Mouse (Mus musculus) CH12.LX (cell line): Measurements from ENCODE around the gene Smad1. TPM values are rescaled to one million over a fixed set of nuclear protein-coding genes. Genes with fewer than 3 reads are reported as not detected.

Source experiments
- DNase-seq: peaks from one replicate; pipeline ENCODE4 v3.0.0-alpha.2; 2013; ENCODE audit errors: extremely low read depth
- H3K27ac ChIP-seq: 2 replicates; pipeline ENCODE4 v1.5.1; 2012; ENCODE audit warnings: low read depth, mild to moderate bottlenecking, control low read depth, moderate library complexity; ENCODE audit not compliant: insufficient read depth
- H3K27me3 ChIP-seq: replicated peaks from 2 replicates; pipeline ENCODE3; 2012; ENCODE audit warnings: inconsistent platforms
- H3K36me3 ChIP-seq, 2 experiments: replicated peaks in 1 of 2; 2 replicates each; pipeline versions ENCODE3 to v1.6.1; 2012; ENCODE audit warnings: inconsistent platforms in 1 of 2, low read length in 1 of 2, mild to moderate bottlenecking in 1 of 2, mixed read lengths in 1 of 2, moderate library complexity in 1 of 2; ENCODE audit not compliant: control insufficient read depth in 1 of 2, insufficient read depth in 1 of 2
- H3K4me1 ChIP-seq, 2 experiments: 2 replicates each; pipeline ENCODE4 v1.6.1; 2012; ENCODE audit warnings: inconsistent platforms in 1 of 2, moderate library complexity in 1 of 2; ENCODE audit not compliant: insufficient read depth in 2 of 2, control insufficient read depth in 1 of 2
- H3K4me2 ChIP-seq: 2 replicates; pipeline ENCODE4 v1.6.1; 2012; ENCODE audit warnings: low read depth, mild to moderate bottlenecking, control low read depth; ENCODE audit not compliant: poor library complexity, insufficient read depth, severe bottlenecking
- H3K4me3 ChIP-seq, 3 experiments: fragments of 150-350 bp in 1 of 3; sonication (generic) in 1 of 3; replicated peaks in 1 of 3; 2 replicates each; pipeline versions ENCODE3 to v1.5.1; 2011 to 2012; ENCODE audit warnings: low read depth in 2 of 3, low read length in 2 of 3, mild to moderate bottlenecking in 2 of 3, moderate library complexity in 2 of 3, control low read depth in 1 of 3, improper control_type of control experiment in 1 of 3, inconsistent platforms in 1 of 3, mixed read lengths in 1 of 3; ENCODE audit not compliant: poor library complexity in 1 of 3
- H3K79me2 ChIP-seq: replicated peaks from 2 replicates; pipeline ENCODE4 v1.6.1; 2012; ENCODE audit warnings: mild to moderate bottlenecking, moderate library complexity; ENCODE audit not compliant: control insufficient read depth, poor library complexity, insufficient read depth, severe bottlenecking; ENCODE audit errors: extremely low read depth
- H3K9ac ChIP-seq: 2 replicates; pipeline ENCODE4 v1.6.1; 2012; ENCODE audit warnings: low read depth, mild to moderate bottlenecking, control low read depth, moderate library complexity; ENCODE audit not compliant: insufficient read depth
- H3K9me3 ChIP-seq: replicated peaks from 2 replicates; pipeline ENCODE3; 2012; ENCODE audit warnings: low read length, inconsistent platforms, mixed read lengths
- CHD1 ChIP-seq: IDR thresholded peaks from 2 replicates; pipeline ENCODE4 v1.6.1; 2012; ENCODE audit warnings: low read depth, low read length, improper control_type of control experiment, inconsistent platforms
- CHD2 ChIP-seq: IDR thresholded peaks from 2 replicates; pipeline ENCODE4 v1.6.1; 2011; ENCODE audit warnings: low read length, improper control_type of control experiment
- CTCF ChIP-seq, 2 experiments: IDR thresholded peaks in 1 of 2; conservative IDR thresholded peaks in 1 of 2; 2 replicates each; pipeline ENCODE4 v1.5.1; 2011 to 2012; ENCODE audit warnings: low read depth in 2 of 2, low read length in 2 of 2, improper control_type of control experiment in 1 of 2, inconsistent platforms in 1 of 2, mild to moderate bottlenecking in 1 of 2, moderate library complexity in 1 of 2
- E2F4 ChIP-seq: IDR thresholded peaks from 2 replicates; pipeline ENCODE4 v1.6.1; 2011; ENCODE audit warnings: low read depth, low read length, improper control_type of control experiment; ENCODE audit not compliant: insufficient replicate concordance
- ELF1 ChIP-seq: IDR thresholded peaks from 2 replicates; pipeline ENCODE4 v1.6.1; 2014; ENCODE audit warnings: low read depth, mild to moderate bottlenecking, inconsistent platforms, low read length, improper control_type of control experiment
- EP300 ChIP-seq: IDR thresholded peaks from 2 replicates; pipeline ENCODE4 v1.6.1; 2011; ENCODE audit warnings: low read length, improper control_type of control experiment
- ETS1 ChIP-seq: conservative IDR thresholded peaks from 2 replicates; pipeline ENCODE4 v1.6.1; 2012; ENCODE audit warnings: low read depth, mild to moderate bottlenecking, inconsistent platforms, low read length, improper control_type of control experiment, moderate library complexity
- GABPA ChIP-seq: IDR thresholded peaks from 2 replicates; pipeline ENCODE4 v1.6.1; 2012; ENCODE audit warnings: low read depth, low read length, improper control_type of control experiment, inconsistent platforms; ENCODE audit not compliant: insufficient replicate concordance
- IRF4 ChIP-seq: IDR thresholded peaks from 2 replicates; pipeline ENCODE4 v1.6.1; 2014; ENCODE audit warnings: low read depth, mild to moderate bottlenecking, inconsistent platforms, low read length, improper control_type of control experiment
- JUND ChIP-seq: conservative IDR thresholded peaks from 2 replicates; pipeline ENCODE4 v1.6.1; 2011; ENCODE audit warnings: low read depth, low read length, improper control_type of control experiment
- PAX5 ChIP-seq: IDR thresholded peaks from 2 replicates; pipeline ENCODE4 v1.6.1; 2012; ENCODE audit warnings: low read length, inconsistent platforms, mixed read lengths
- POLR2AphosphoS2 ChIP-seq: IDR thresholded peaks from 2 replicates; pipeline ENCODE4 v1.6.1; 2011; ENCODE audit warnings: low read depth, low read length, improper control_type of control experiment
- SIN3A ChIP-seq: IDR thresholded peaks from 2 replicates; pipeline ENCODE4 v1.6.1; 2012; ENCODE audit warnings: low read length, improper control_type of control experiment, inconsistent platforms
- TBP ChIP-seq: conservative IDR thresholded peaks from 2 replicates; pipeline ENCODE4 v1.6.1; 2011; ENCODE audit warnings: low read depth, low read length, improper control_type of control experiment
- TCF12 ChIP-seq: IDR thresholded peaks from 2 replicates; pipeline ENCODE4 v1.6.1; 2014; ENCODE audit warnings: low read depth, mild to moderate bottlenecking, inconsistent platforms, low read length, improper control_type of control experiment
- UBTF ChIP-seq: IDR thresholded peaks from 2 replicates; pipeline ENCODE4 v1.6.1; 2012; ENCODE audit warnings: low read depth, mild to moderate bottlenecking, inconsistent platforms, low read length, improper control_type of control experiment, moderate library complexity
- USF2 ChIP-seq: conservative IDR thresholded peaks from 2 replicates; pipeline ENCODE4 v1.6.1; 2011; ENCODE audit warnings: low read depth, low read length, improper control_type of control experiment
- ZNF384 ChIP-seq: IDR thresholded peaks from 2 replicates; pipeline ENCODE4 v1.6.1; 2012; ENCODE audit warnings: low read depth, low read length, improper control_type of control experiment, inconsistent platforms
- dilution Hi-C: fragments of 300-500 bp; cut with MboI; formaldehyde crosslinking; loops from 2 replicates; pipeline ENCODE4 v1.14.3; 2020; ENCODE audit warnings: low sequenced_read_pairs; ENCODE audit not compliant: extremely low pct_unique_long_range_greater_than_20kb, extremely low pct_ligation_motif_present
- in situ Hi-C: fragments of 300-500 bp; cut with MboI; formaldehyde crosslinking; loops from 3 replicates; pipeline ENCODE4 v1.14.3; 2019; ENCODE audit warnings: low sequenced_read_pairs, low pct_ligation_motif_present, low pct_unique_long_range_greater_than_20kb, mixed read lengths
- polyA plus RNA-seq: library from polyadenylated mRNA; unstranded; fragments of >175 nt; gene quantifications from 2 replicates; pipeline ENCODE4 v1.2.1, GENCODE M21; 2012; ENCODE audit warnings: low read depth; ENCODE audit not compliant: insufficient read length
- total RNA-seq, 2 experiments: library from RNA; depleted of rRNA; stranded (reverse); fragments of 300-350 nt in 1 of 2; fragments of >200 nt in 1 of 2; gene quantifications; 2 replicates each; pipeline ENCODE4 v1.2.3; 2012 to 2014

The Smad1 gene
- total and polyA plus RNA-seq, 3 experiments, result not detected

GRCm38 (mm10) chr8:79293841-79294240 is 105.5 kb downstream of the Smad1 start:
- H3K79me2 ChIP-seq, result no peaks in the 10 kb centered on the region; the same call in 1 of the 2 replicates
- peak overlapping the region in 2 of 3 experiments; percentile 68 to 75 for H3K4me3 ChIP-seq
- TF ChIP-seq CTCF (conservative IDR thresholded peaks at IDR 0.05 in 1 of 2, IDR thresholded peaks at IDR 0.05 in 1 of 2; ENCODE audit: low read depth in 2 of 2, low read length in 2 of 2) (no peak), EP300 (no peak), ZNF384 (no peak), IRF4 (no peak), TCF12 (no peak), SIN3A (no peak), TBP (no peak), ETS1 (no peak), UBTF (no peak), GABPA (no peak), POLR2AphosphoS2 (no peak), ELF1 (no peak), CHD2 (no peak), E2F4 (no peak), PAX5 (no peak), CHD1 (no peak), JUND (no peak), USF2 (no peak)
- TF ChIP-seq, all 38 proteins: peak for 0
- no peaks in the 10 kb centered on the region for H3K27me3 ChIP-seq
- no peak for DNase-seq
- in situ Hi-C loops (no loop called here), dilution Hi-C loops (no loop called here)
- peak overlapping the region; percentile 87 for H3K9ac ChIP-seq
- H3K4me1 ChIP-seq, result peaks cover 3 to 34% of the 10 kb centered on the region in 2 experiments
- no peaks in the 10 kb centered on the region for H3K9me3 ChIP-seq
- H3K4me2 ChIP-seq, result peak overlapping the region; percentile 80
- peaks cover 0 to 2% of the 10 kb centered on the region in 2 experiments for H3K36me3 ChIP-seq
- no peak overlapping the region for H3K27ac ChIP-seq

DNA sequence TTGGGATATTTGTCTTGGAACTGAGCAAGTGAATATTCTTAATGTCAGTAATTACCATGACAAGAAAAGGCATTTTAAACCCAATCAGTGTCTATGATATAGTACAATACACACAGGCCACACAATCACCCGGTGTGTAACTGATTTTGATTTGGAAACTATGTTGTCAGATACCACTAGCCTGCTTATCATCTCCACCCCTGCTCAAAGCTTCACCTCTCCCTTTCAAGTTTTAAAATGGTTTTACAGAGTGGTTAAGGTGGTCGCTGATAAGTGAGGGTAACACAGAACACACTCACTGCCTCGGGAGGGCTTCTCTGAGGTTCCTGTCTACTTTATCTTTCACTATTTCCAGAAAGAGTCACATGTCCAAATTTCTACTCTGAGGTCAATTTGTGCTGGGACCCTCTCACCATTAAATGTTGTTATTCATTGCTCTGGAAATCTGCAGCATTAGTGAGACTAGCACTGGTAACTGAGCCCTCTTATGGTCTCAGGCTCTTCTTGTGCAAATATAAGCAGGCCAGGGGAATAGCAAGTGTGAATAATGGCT is 106.5 kb downstream of the Smad1 start:
- dilution Hi-C loops, result no loop called here
- no peak overlapping the region for H3K27ac ChIP-seq
- no peak for DNase-seq
- H3K4me1 ChIP-seq, result peaks cover 7 to 37% of the 10 kb centered on the region in 2 experiments
- H3K36me3 ChIP-seq, result no peaks in the 10 kb centered on the region
- in situ Hi-C loops, result no loop called here
- no peak overlapping the region for H3K4me3 ChIP-seq
- H3K4me2 ChIP-seq, result peak overlapping the region; percentile 80; the same call in 1 of the 2 replicates
- no peaks in the 10 kb centered on the region; the same call in 1 of the 2 replicates for H3K79me2 ChIP-seq
- no peak for TF ChIP-seq ELF1
- no peaks in the 10 kb centered on the region for H3K27me3 ChIP-seq
- H3K9ac ChIP-seq, result peak overlapping the region; percentile 18; the same call in 1 of the 2 replicates
- H3K9me3 ChIP-seq, result no peaks in the 10 kb centered on the region
